Mouse (Mus musculus) c-Kit-positive CD71-negative TER-119-negative erythroid progenitor cells, embryonic 14.5 days (primary cell): ENCODE measurements at regions not wholly inside any gene's neighbourhood (a gene's known extent, or its start where the extent isn't known, plus 50 kb on each side); places are given as distances from the start of the nearest gene placed in this dataset.

Experiments
- DNase-seq: peaks from one replicate; pipeline ENCODE4 v3.0.0-alpha.2; 2013; ENCODE audit warnings: low read depth

DNA sequence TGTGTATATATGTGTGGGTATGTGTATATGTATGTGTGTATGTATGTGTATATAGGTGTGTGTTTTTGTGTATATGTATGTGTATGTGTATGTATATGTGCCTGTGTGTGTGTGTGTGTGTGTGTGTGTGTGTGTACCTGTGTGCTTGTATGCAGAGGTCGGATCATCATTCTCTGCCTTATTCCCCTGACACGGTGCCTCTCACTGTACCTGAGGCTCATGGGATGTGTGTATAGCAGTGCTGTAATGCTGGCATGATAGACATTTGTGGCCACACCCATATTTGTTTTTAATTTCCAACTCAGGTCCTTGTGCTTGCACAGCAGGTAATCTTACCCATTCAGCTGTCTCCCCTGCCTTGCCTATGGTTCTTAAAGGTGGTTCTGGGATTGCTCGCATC is 402.1 kb upstream of the Tmpo start:
- no peak for DNase-seq

GRCm38 (mm10) chr10:91580959-91581358 is 399.8 kb upstream of the Tmpo start:
- DNase-seq: no peak

- DNase-seq: no peak
These were observed 394.4 kb upstream of the Tmpo start for GRCm38 (mm10) chr10:91575323-91576064.

DNA sequence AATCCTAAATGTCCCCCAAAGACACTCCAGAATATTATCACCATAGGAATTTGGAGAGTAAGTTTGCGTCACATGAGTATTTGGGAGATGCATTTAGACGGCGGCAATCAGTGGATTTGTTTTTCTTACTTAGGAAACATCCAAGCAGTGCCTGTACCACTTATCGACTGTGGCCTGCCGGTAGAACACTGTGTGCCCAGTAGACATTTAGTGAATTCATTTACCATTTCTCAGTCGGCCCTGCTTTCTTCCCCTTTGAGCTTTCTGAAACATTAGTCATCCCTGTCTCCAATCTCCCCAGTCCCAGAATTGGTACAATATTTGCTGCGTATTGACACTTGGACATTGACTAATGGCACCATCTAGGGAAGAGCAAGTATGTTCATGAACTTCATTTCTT is 391.7 kb upstream of the Tmpo start:
- DNase-seq: no peak

DNA sequence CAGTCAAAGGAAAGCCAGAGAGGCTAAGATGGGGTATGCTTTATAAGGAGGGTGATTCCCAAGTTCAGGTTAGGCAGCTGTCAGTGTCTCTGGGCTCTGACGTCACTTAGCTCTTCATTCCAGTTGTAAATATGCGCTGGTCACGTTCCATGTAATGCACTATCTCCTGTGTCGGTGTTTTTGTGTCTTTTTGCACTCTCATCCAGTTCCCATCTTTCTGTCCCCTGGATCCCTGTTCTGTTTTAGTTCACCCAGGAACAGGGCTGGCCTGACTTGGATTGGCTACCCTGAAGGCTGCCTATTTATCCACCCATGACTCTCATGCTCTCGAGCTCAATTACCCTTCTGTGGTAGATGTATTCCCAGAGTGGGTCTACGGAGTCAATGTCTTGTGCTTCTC is 387.9 kb upstream of the Tmpo start:
- DNase-seq: no peak

DNA sequence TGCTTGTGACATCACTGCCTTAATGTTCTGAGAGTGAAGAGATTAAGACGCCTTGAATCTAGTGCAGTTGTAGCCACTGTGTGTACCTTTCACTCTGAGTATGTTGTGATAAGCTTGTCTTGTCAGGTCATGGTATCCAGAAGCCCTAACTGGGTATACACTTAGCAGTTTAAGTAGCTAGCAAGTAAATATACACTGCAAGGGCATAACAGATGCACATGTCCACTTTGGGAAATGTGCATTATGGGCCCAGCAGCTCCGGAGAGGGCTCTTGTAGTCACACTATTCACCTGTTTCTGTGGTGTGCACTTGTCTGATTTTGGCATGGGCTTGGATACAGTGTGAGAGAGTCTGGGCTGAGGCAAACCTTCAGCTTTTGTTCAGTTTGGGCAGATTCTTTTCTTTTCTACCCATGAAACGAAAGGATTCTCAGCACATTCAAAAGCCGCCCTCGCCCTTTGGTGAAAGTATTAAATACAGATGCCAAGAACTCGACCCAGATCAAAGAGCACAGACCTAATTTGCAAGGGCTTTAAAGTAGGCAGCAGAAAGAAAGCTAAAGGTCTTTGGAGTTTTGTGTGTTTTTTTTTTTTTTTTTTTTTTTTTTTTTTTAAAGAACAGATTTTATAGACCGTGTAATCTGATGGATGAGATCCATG is 385.1 kb upstream of the Tmpo start:
- DNase-seq: no peak

- DNase-seq: no peak
These were observed 378.2 kb upstream of the Tmpo start for GRCm38 (mm10) chr10:91559307-91559706.

DNA sequence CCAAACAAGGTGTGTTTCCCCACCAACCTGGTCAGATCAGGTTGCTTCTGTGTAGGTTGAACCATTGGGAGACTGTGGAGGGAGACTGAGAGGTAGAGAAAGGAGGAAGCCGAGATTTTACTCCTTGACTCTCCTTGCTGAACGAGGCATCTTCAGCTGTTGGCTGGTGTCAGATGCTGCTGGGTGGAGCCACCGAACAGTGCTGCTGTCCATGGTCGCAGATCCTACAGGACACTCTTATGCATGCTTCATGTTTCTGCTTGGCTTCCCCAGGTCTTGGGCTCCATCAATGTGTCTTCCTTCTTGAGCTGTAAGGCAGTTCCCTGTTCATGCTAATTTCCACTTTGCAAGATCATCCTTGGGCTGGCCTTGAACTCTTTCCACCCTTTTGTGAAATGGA is 367.0 kb upstream of the Tmpo start:
- DNase-seq: no peak

DNA sequence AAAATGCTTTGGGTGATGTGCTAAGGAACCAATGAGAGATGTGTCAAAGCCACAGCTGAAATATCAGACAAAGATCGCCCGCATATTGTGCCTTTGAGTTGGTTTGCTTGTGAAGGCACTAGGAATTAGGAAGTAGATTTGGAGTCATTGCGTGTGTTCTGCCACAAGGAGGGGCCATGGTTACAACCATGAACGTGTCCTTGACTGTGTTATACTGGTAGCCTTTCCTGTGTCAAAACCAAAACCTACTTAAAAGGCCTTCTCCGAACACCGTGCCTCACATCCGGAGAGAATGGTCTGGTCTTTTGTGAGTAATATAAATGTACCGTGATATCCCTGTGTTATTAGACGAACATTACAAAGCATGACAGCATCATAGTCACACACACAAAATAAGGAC is 365.0 kb upstream of the Tmpo start:
- no peak for DNase-seq

DNA sequence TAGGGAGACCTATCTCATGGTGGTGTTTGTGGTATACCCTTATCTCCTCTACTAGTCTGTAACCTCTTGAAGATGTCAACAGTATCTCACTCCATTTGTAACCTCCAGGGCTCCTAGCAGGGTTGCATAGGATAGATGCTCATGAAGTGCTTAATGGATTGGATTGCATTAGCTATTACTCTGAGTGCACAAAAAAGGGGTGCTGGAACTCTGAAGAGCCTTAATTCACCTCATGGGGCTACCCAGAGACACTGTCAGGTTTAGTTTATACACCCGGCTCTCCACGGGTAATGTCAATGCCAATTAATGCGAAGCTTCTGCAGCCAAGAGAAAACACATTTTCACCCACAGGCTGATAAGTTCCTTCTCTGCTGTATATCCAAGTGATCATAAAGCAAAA is 364.3 kb upstream of the Tmpo start:
- DNase-seq: no peak

GRCm38 (mm10) chr10:91543167-91543918 is 362.2 kb upstream of the Tmpo start:
- DNase-seq: no peak

DNA sequence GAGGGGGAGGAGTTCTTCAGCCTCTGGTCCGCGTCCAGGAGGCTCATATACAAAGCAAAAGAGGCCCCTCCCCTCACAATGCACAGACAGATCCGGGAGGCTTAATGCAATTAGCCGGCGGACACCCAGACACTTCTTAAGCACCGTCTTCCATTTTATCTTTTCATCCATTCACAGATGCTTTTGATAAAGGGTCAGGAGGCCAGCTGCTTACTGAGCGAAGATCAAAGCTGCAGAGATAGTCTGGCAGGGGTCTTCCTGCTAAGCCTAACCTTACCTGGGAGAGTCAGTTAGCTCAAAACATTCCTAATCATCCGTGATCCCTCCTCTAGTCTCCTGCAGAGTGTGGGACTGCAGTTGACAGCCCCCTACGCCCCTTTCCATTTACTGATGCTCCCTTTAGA is 361.1 kb upstream of the Tmpo start:
- DNase-seq: no peak

DNA sequence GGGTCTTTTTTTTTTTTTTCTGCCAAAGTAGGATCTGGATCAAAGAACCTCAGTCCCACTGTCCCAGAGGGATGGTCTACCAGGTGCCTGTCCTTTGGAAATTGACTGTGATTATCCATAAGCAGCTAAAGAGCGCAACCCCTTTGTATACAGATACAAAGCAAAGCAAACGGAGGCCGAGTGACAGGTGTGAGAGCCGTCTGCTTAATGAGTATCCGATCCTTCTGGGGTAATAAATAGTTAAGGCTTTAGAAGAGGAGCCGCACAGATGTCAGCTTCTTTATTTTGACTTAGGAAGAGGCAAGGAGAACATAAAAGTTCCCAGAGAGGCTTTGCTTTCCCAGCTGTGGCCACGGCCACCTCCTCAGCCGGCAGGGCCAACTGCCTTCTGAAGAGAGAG is 356.1 kb upstream of the Tmpo start:
- no peak for DNase-seq

GRCm38 (mm10) chr10:91535392-91535791 is 354.3 kb upstream of the Tmpo start:
- DNase-seq: no peak

- no peak for DNase-seq
These were observed 347.2 kb upstream of the Tmpo start for GRCm38 (mm10) chr10:91528305-91528704.

DNA sequence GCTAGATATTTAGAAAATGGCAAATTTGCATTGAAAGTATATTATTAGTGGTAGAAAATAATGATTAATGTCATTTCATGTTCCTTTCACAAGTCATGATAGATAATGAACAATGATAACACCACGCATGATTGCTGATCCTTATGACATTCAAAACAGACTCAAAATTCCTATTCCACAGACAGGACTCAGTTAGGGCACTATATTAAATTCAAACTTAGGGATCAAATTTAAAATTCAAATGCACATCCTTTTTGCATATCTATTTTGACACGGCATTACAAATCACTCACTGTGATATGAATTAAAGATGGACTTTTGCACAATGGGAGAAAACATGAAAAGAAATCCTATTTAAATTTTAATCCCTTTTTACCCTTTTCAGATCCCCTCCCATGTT is 340.1 kb upstream of the Tmpo start:
- no peak for DNase-seq

DNA sequence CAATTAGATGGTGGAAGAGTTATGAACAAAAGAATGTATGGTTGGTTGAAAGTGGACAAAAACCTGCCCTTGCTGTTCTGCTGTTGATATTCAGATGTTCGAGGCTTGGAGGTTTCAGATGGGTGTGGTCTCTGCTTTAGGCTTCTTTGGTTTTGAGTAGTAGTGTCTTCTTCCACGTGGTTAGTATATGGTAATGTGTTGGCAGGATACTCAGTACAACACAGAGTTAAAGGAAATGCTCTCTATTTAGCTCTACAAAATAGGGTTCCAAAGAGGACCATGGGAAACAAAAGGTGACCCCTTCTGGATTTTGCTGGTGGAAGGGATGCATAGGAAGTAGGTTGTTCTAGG is 333.9 kb upstream of the Tmpo start:
- no peak for DNase-seq

- no peak for DNase-seq
These were observed 333.3 kb upstream of the Tmpo start for GRCm38 (mm10) chr10:91514163-91515020.

DNA sequence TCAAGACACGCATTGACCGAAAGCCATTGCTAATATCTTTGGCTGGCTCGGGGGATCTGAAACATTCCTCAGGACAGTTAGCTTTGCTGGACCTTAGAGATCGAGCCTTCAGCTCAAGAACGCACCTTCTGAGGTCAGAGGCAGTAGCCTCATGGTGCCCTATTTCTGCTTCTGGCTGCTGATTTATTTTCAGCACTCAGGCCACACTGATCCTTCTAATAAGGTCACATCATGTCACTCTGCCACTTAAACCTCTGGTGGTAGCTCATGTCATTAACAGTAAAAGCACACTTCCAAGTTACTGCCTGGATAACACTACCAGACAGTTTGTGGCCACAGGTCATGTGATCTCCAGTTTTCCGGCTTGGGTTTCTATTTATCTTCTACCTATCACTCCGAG is 325.9 kb upstream of the Tmpo start:
- DNase-seq: no peak

- DNase-seq: no peak
These were observed 323.8 kb upstream of the Tmpo start for GRCm38 (mm10) chr10:91504891-91505290.

GRCm38 (mm10) chr10:91498543-91498942 is 317.4 kb upstream of the Tmpo start:
- DNase-seq: no peak

- no peak for DNase-seq
These were observed 283.6 kb upstream of the Tmpo start for GRCm38 (mm10) chr10:91464691-91465090.
